Mouse (Mus musculus): ENCODE measurements around the gene Gm4792. TPM values are rescaled to one million over a fixed set of nuclear protein-coding genes. Genes with fewer than 3 reads are reported as not detected.

Gene Gm4792
- total RNA-seq, 4 experiments from 2014 or later = not detected

Other genes with a start within 250 kb of the Gm4792 start
- gene Nr2c1, start 150.7 kb downstream of the Gm4792 start, total RNA-seq (2022) = 1 to 10 TPM; 5.7 to 6.4 (median 6.0) TPM
- 100 to 1,000 TPM; 725 to 883 (median 802) TPM for gene Ndufa12, start 100.0 kb downstream of the Gm4792 start, total RNA-seq (2022)
- 10 to 100 TPM; 28.1 to 32.2 (median 29.6) TPM for gene Tmcc3, start 13.2 kb upstream of the Gm4792 start, total RNA-seq (2022)

All from heart, adult 8-10 months (tissue).